Mouse (Mus musculus) urinary bladder, postnatal 10 days (tissue): Measurements from ENCODE around the gene Klb.
"Not testable (repeated sequence)": the region's sequence is repeated elsewhere in the genome, so short reads cannot be mapped to it uniquely, and the experiment has no call there.

Experiments
- DNase-seq: peaks from one replicate; pipeline ENCODE4 v3.0.0; 2022; ENCODE audit warnings: low spot score

Gene Klb

DNA sequence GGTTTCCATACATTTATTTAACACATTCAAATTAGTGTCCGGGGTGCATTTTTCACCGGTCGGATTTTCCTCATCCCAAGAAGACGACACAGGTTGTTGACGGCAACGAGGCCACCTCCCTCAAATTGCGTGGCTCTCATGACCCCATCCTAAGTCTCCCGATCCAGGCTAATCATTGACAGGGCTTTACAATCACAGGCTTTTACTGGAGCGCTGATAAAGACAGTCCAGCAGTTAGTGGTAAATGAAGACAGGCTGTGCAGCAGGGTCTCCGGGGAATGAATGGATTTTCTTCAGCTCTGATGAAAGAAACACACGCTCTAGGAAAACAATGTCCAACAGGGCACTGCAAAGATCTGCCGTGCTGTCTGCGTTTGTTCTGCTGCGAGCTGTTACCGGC lies at the start of gene Klb:
Klb (plus strand) TSS at position 147 of the 400 bp plus-strand sequence.
- no peak for DNase-seq

DNA sequence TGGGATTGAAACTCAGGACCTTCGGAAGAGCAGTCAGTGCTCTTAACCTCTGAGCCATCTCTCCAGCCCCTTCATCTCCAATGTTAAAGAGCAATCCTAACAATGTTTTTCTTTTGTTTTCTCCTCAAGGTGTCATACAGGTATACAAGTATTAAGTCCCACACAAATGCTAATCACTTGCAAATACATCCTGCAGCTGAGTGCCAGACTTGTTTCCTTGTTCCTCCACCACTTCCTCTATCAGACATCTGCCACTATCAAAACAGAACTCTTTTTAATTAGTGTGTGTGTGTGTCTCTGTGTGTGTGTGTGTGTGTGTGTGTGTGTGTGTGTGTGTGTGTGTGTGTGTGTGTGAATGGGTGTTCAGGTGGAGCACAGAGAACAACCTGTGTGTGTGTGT lies 48.5 kb upstream of the Klb start:
- not testable (repeated sequence) for DNase-seq

DNA sequence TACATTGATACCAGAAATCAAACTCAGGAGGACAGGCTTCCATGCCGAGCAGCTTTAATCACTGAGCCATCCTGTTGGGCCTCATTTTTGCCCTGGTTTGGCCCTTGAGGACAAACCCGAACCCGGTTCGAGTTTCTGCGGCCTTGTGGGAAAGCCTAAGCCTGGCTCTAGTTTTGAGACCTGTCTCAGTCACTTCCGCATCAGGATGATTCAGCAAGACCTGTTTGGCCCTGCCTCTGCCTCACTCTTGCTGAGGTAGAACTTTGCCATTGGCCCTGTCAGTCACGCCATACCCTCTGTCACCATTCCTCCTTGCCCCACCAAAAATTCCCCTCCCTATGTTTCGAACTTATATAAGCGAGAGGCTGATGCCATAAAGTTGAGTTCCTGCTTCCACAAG lies 48.0 kb upstream of the Klb start:
- DNase-seq: no peak

GRCm38 (mm10) chr5:65305516-65305915 lies 42.6 kb upstream of the Klb start:
- DNase-seq: no peak

DNA sequence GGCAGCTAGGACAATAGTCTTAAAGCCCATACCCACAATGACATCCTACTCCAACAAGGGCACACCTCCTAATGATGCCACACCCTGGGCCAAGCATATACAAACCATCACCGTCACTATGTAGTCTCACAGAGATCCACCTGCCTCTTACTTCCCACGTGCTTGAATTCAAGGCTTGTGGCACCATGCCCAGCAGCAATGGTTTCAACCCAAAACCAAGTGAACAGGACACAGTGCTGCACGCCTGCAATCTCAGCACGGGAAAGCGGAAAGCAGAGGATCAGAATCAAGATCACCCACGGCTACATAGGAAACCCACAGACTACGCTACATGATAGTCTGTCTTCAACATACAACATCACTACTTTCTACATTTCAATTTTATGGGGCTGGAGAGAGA lies 39.9 kb upstream of the Klb start:
- no peak for DNase-seq

- DNase-seq: no peak
Measured at GRCm38 (mm10) chr5:65308866-65309265, 39.2 kb upstream of the Klb start.

DNA sequence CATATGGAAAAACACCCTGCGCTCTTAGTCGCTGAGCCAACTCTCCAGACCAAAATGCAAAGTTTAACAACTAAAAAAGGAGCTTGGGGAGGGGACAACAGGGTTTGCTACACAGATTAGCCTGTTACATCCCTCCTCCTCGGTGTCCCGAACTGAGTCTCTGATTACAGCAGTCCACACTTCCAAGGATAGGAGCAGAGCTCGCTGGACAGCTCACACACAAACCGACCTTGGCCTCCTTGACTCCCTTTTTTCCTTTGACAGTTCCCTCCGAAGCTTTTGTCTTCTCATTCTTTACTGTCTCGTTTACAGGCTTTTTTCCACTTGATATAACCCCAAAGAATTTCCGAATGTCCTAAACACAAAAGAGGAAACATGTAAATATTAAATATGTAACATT lies 28.9 kb upstream of the Klb start:
- no peak for DNase-seq

GRCm38 (mm10) chr5:65322165-65322564 lies 25.9 kb upstream of the Klb start:
- no peak for DNase-seq

DNA sequence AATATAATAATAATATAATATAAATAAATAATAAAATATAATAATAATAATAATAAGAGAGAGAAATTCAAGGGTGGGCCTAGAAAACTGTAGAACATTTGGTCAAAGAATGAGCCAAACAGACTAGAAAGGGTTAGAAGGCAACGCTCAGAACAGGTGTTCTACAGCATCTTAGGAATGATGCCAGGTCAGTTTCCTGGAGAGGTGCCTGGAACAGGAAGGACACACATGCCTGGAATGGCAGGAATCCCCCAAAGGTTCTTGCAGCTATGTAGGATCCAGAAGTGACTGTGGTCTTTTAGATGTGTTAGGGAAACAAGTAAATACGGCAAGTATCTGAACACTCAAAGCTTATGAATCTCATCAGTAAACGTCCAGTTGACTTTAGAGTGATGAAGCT lies 23.8 kb upstream of the Klb start:
- DNase-seq: no peak

DNA sequence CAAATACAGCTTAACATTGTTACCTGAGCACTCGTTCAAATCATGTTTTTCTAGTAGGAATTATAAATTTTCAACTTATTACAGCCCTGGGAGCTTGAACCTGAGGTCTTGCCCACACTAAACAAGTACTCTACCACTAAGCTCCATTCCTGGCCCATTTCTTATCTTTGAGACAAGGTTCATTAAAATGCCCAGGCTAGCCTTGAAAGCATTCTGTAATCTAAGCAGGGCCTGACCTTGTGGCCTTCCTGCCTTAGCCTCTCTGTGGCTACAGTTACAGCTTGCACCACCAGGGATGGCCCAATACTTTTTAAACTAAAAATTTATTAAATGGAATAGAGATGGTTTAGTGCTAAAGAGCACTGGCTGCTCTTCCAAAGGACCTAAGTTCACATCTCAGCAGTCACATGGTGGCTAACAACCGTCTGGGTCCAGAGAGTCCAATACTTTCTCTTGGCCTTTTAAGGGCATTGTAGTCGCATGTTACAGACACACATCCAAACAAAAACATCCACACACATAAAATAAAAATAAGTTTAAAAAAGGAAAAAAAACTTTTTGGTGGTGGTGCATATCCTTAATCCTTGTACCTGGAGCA lies 23.3 kb upstream of the Klb start:
- DNase-seq: no peak

- DNase-seq: no peak
Measured at GRCm38 (mm10) chr5:65326212-65326611, 21.9 kb upstream of the Klb start.

GRCm38 (mm10) chr5:65329971-65330370 lies 18.1 kb upstream of the Klb start:
- DNase-seq: no peak

- DNase-seq: no peak
Measured at GRCm38 (mm10) chr5:65334788-65335187, 13.3 kb upstream of the Klb start.

GRCm38 (mm10) chr5:65335298-65336074 lies 12.6 kb upstream of the Klb start, which contains the start of gene Rfc1:
Gene Rfc1 (minus strand): TSS chr5:65335670.
- peak; percentile 52 for DNase-seq

GRCm38 (mm10) chr5:65336075-65336355 lies 12.1 kb upstream of the Klb start:
- DNase-seq: no peak

DNA sequence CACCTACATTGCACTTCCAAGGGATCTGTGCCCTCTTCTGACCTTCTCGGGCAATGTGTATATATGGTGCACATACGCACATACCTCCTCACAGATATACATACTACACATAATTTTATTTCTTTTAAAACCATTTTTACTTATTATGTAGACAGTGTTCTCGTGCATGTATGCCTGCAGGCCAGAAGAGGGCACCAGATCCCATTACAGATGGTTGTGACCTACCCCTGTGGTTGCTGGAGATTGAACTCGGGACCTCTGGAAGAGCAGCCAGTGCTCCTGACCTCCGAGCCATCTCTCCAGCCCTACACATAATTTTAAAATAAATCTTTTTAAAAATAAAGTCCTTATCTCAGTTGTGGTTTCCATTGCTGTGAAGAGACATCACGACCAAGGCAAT lies 9.7 kb upstream of the Klb start:
- no peak for DNase-seq

DNA sequence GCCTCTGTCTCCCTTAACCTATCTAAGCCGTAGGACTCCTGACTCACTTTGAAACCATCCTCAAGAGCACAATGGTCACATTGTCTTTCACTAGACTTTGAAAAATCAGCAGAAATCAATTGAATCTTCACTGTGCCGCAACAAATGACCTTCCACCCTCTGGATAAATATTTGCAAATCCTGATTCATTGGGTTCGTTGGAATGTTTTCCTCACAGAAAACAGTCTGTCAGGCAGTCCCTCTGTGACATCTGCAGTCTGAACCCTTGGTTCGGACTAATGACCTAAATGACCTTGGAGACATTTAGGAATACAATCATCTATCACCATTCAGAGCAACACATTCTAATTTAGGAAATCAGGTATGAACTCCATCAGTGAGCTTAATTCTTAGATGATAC lies 7.9 kb upstream of the Klb start:
- DNase-seq: no peak

DNA sequence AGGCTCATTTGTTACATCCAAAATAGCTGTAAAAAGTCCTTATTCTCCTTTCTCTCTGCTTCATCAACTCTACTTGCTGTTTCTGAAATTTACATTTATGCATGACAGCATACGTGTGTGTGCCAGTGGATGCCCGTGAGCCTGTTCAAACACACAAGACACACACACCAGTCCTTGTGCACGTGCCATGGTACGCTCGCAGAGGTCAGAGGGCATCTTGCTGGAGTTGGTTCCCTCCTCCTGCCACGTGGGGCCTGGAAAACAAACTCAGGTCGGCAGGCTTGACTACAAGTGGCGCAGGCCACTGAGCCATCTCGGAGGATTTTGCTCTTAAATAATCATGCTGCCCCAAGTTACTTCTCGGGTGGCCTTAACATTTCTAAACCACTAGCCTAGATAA lies 2.4 kb downstream of the Klb start:
- DNase-seq: no peak

DNA sequence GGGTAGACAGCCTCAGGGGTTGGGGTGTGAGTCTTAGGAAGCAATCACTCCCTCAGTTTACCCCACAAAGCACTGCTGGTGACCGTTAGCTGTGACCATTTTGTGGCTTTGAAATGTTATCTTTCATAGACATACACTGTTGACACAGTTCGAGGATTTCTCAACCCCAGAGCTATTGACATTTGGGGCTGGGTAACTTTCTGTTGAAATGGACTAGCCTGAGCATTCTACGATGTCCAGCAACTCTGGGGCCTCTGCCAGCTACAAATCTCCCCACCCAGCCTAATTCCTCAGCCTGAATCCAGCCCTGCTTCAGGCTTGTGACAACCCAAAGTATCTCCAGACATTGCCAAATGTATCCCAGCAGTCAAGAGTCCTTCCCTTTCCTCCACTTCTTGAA lies 6.0 kb downstream of the Klb start:
- no peak for DNase-seq

GRCm38 (mm10) chr5:65354985-65355384 lies 6.9 kb downstream of the Klb start:
- DNase-seq: no peak

GRCm38 (mm10) chr5:65356851-65357250 lies 8.7 kb downstream of the Klb start:
- DNase-seq: no peak

- DNase-seq: no peak
Measured at GRCm38 (mm10) chr5:65357771-65358170, 9.7 kb downstream of the Klb start.

- DNase-seq: no peak
Measured at GRCm38 (mm10) chr5:65367837-65368236, 19.7 kb downstream of the Klb start.

DNA sequence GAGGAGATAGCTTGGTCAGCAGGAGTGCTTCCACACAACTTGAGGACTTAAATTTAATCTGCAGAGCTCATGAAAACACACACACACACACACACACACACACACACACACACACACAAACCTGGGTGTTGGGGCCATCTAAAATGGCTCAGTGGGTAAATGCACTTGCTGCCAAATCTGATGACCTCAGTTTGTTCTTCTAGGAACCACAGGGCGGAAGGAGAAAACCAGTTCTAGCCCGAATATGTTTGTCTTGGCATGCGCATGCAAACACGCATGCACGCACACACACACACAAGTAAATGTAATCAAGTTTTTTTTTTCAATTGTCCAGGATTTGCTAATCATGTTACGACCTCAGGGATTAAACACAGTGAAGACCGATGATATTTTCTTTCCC lies 23.4 kb downstream of the Klb start:
- no peak for DNase-seq
